Mouse (Mus musculus) heart, embryonic 12.5 days (tissue): ENCODE data around the gene Snx22. TPM values are rescaled to one million over a fixed set of nuclear protein-coding genes. Genes with fewer than 3 reads are reported as not detected.

Experiments used
- ATAC-seq: fragments of 200-750 bp; cut with Nextera tagmentation; 2 replicates; pipeline ENCODE4 v1.8.0; 2017; ENCODE audit warnings: moderate TSS enrichment, moderate library complexity; ENCODE audit not compliant: insufficient number of reproducible peaks, low FRiP score
- H3K27ac ChIP-seq: fragments of 300-500 bp; sonication (generic); 2 replicates; pipeline ENCODE4 v1.5.1; 2016; ENCODE audit warnings: mild to moderate bottlenecking, moderate library complexity; ENCODE audit not compliant: poor library complexity, severe bottlenecking
- H3K27me3 ChIP-seq: fragments of 300-500 bp; sonication (generic); replicated peaks from 2 replicates; pipeline ENCODE4 v1.6.1; 2016; ENCODE audit warnings: mild to moderate bottlenecking, moderate library complexity
- H3K36me3 ChIP-seq: fragments of 300-500 bp; sonication (generic); 2 replicates; pipeline ENCODE4 v1.6.1; 2016; ENCODE audit warnings: mild to moderate bottlenecking, moderate library complexity
- H3K4me1 ChIP-seq: fragments of 300-500 bp; sonication (generic); replicated peaks from 2 replicates; pipeline ENCODE4 v1.6.1; 2016; ENCODE audit warnings: mild to moderate bottlenecking
- H3K4me2 ChIP-seq: fragments of 300-500 bp; sonication (generic); 2 replicates; pipeline ENCODE4 v1.6.1; 2016; ENCODE audit warnings: mild to moderate bottlenecking, moderate library complexity
- H3K4me3 ChIP-seq: fragments of 300-500 bp; sonication (generic); 2 replicates; pipeline ENCODE4 v1.5.1; 2016; ENCODE audit warnings: mild to moderate bottlenecking
- H3K9ac ChIP-seq: fragments of 300-500 bp; sonication (generic); 2 replicates; pipeline ENCODE4 v1.6.1; 2016; ENCODE audit warnings: mild to moderate bottlenecking, moderate library complexity
- H3K9me3 ChIP-seq: fragments of 300-500 bp; sonication (generic); replicated peaks from 2 replicates; pipeline ENCODE4 v1.6.1; 2016; ENCODE audit warnings: mild to moderate bottlenecking, moderate library complexity
- WGBS: fragments of 180-500 bp; shearing (Covaris S2); methylation state at CpG from one replicate; pipeline ENCODE4 v1.1.7; 2016; 5-methylcytosine and 5-hydroxymethylcytosine counted together
- polyA plus RNA-seq: library from polyadenylated mRNA; unstranded; fragments of >200 nt; fragmentation: Nextera tagmentation; extraction: Ambion mirVana; gene quantifications from 2 replicates; pipeline ENCODE4 v1.2.1, GENCODE M21; 2016

Gene Snx22
- polyA plus RNA-seq, 1 experiment from 2014 or later = 2.4 TPM

- H3K36me3 ChIP-seq = no peaks in the 10 kb centered on the region
- peaks cover 6% of the 10 kb centered on the region; the same call in 1 of the 2 replicates for H3K4me1 ChIP-seq
- H3K9me3 ChIP-seq = no peaks in the 10 kb centered on the region
- no peak overlapping the region for H3K4me2 ChIP-seq
- 90% methylated on average over 1 of the region's 1 CpGs for WGBS
- H3K27me3 ChIP-seq = no peaks in the 10 kb centered on the region
- ATAC-seq = no peak
- H3K27ac ChIP-seq = no peak overlapping the region
- no peak overlapping the region for H3K4me3 ChIP-seq
- no peak overlapping the region for H3K9ac ChIP-seq
These were observed 16.8 kb downstream of the Snx22 start for GRCm38 (mm10) chr9:66052731-66053130.

- no peak for ATAC-seq
- H3K4me1 ChIP-seq = peaks cover 6% of the 10 kb centered on the region; the same call in 1 of the 2 replicates
- H3K27ac ChIP-seq = no peak overlapping the region
- no peaks in the 10 kb centered on the region for H3K9me3 ChIP-seq
- no peak overlapping the region for H3K9ac ChIP-seq
- H3K4me2 ChIP-seq = no peak overlapping the region
- H3K27me3 ChIP-seq = no peaks in the 10 kb centered on the region
- WGBS = 72% methylated on average over 4 of the region's 4 CpGs
- no peaks in the 10 kb centered on the region for H3K36me3 ChIP-seq
- H3K4me3 ChIP-seq = no peak overlapping the region
These were observed 18.0 kb downstream of the Snx22 start for GRCm38 (mm10) chr9:66051493-66051892.

GRCm38 (mm10) chr9:66049931-66050601 lies 19.5 kb downstream of the Snx22 start:
- H3K9me3 ChIP-seq = no peaks in the 10 kb centered on the region
- H3K27me3 ChIP-seq = no peaks in the 10 kb centered on the region
- H3K4me2 ChIP-seq = no peak overlapping the region
- H3K9ac ChIP-seq = no peak overlapping the region
- 56% methylated on average over 6 of the region's 6 CpGs for WGBS
- 0 out of 2 replicates have a peak overlapping the region, but pooled peaks have one; percentile 12 for H3K27ac ChIP-seq
- H3K4me3 ChIP-seq = no peak overlapping the region
- ATAC-seq = no peak
- H3K4me1 ChIP-seq = peaks cover 6% of the 10 kb centered on the region; the same call in 1 of the 2 replicates
- peaks cover 6% of the 10 kb centered on the region; the same call in 1 of the 2 replicates for H3K36me3 ChIP-seq

GRCm38 (mm10) chr9:66043241-66043640 lies 26.3 kb downstream of the Snx22 start:
- ATAC-seq = no peak
- Histone ChIP-seq H3K4me1 (no peaks in the 10 kb centered on the region), H3K4me3 (no peak overlapping the region), H3K27me3 (no peaks in the 10 kb centered on the region), H3K4me2 (no peak overlapping the region), H3K36me3 (peaks cover 43% of the 10 kb centered on the region), H3K9ac (no peak overlapping the region), H3K27ac (no peak overlapping the region), H3K9me3 (no peaks in the 10 kb centered on the region)
- 94% methylated on average over 3 of the region's 3 CpGs for WGBS

GRCm38 (mm10) chr9:66042331-66042730 lies 27.2 kb downstream of the Snx22 start:
- 72% methylated on average over 4 of the region's 4 CpGs for WGBS
- ATAC-seq = no peak

GRCm38 (mm10) chr9:66040801-66041200 lies 28.7 kb downstream of the Snx22 start:
- Histone ChIP-seq H3K4me3 (no peak overlapping the region), H3K9ac (no peak overlapping the region), H3K4me2 (no peak overlapping the region), H3K4me1 (no peaks in the 10 kb centered on the region), H3K27ac (no peak overlapping the region), H3K9me3 (no peaks in the 10 kb centered on the region), H3K27me3 (no peaks in the 10 kb centered on the region), H3K36me3 (peaks cover 49% of the 10 kb centered on the region)
- no peak for ATAC-seq
- 61% methylated on average over 3 of the region's 3 CpGs for WGBS

More at GRCm38 (mm10) chr9:66042331-66042730, 27.2 kb downstream of the Snx22 start:
- no peak overlapping the region for H3K27ac ChIP-seq
- H3K27me3 ChIP-seq = no peaks in the 10 kb centered on the region
- H3K4me2 ChIP-seq = no peak overlapping the region
- no peaks in the 10 kb centered on the region for H3K4me1 ChIP-seq
- H3K9ac ChIP-seq = no peak overlapping the region
- peaks cover 47% of the 10 kb centered on the region for H3K36me3 ChIP-seq
- H3K4me3 ChIP-seq = no peak overlapping the region
- no peaks in the 10 kb centered on the region for H3K9me3 ChIP-seq

GRCm38 (mm10) chr9:66039290-66039689 lies 30.2 kb downstream of the Snx22 start:
- no peaks in the 10 kb centered on the region for H3K9me3 ChIP-seq
- H3K36me3 ChIP-seq = peaks cover 56% of the 10 kb centered on the region
- no peak overlapping the region for H3K9ac ChIP-seq
- 79% methylated on average over 4 of the region's 4 CpGs for WGBS
- H3K27ac ChIP-seq = no peak overlapping the region
- H3K4me3 ChIP-seq = no peak overlapping the region
- H3K4me1 ChIP-seq = no peaks in the 10 kb centered on the region
- H3K27me3 ChIP-seq = no peaks in the 10 kb centered on the region
- no peak overlapping the region for H3K4me2 ChIP-seq
- ATAC-seq = no peak

- ATAC-seq = no peak
- Histone ChIP-seq H3K4me1 (no peaks in the 10 kb centered on the region), H3K27me3 (no peaks in the 10 kb centered on the region), H3K9ac (no peak overlapping the region), H3K36me3 (peaks cover 56% of the 10 kb centered on the region), H3K4me2 (no peak overlapping the region), H3K4me3 (no peak overlapping the region), H3K27ac (no peak overlapping the region), H3K9me3 (no peaks in the 10 kb centered on the region)
- 87% methylated on average over 4 of the region's 4 CpGs for WGBS
These were observed 30.9 kb downstream of the Snx22 start for GRCm38 (mm10) chr9:66038581-66038980.

- Histone ChIP-seq H3K4me1 (no peaks in the 10 kb centered on the region), H3K36me3 (peaks cover 58% of the 10 kb centered on the region), H3K4me3 (no peak overlapping the region), H3K4me2 (no peak overlapping the region), H3K27me3 (no peaks in the 10 kb centered on the region), H3K9ac (no peak overlapping the region), H3K27ac (no peak overlapping the region), H3K9me3 (no peaks in the 10 kb centered on the region)
- WGBS = 78% methylated on average over 4 of the region's 4 CpGs
- no peak for ATAC-seq
These were observed 31.4 kb downstream of the Snx22 start for GRCm38 (mm10) chr9:66038082-66038481.

GRCm38 (mm10) chr9:66020601-66021000 lies 48.9 kb downstream of the Snx22 start:
- no peak overlapping the region for H3K4me2 ChIP-seq
- H3K4me3 ChIP-seq = no peak overlapping the region
- H3K27ac ChIP-seq = no peak overlapping the region
- no peak overlapping the region for H3K9ac ChIP-seq
- no peak for ATAC-seq
- H3K4me1 ChIP-seq = no peaks in the 10 kb centered on the region
- peaks cover 24% of the 10 kb centered on the region for H3K36me3 ChIP-seq
- no peaks in the 10 kb centered on the region for H3K9me3 ChIP-seq
- H3K27me3 ChIP-seq = no peaks in the 10 kb centered on the region
